Mouse (Mus musculus): ENCODE results near the gene Unc93b1. TPM values are rescaled to one million over a fixed set of nuclear protein-coding genes. Genes with fewer than 3 reads are reported as not detected.

Unc93b1 gene
- polyA plus RNA-seq, 1 experiment from 2014 or later, result 21.3 TPM

- H3K27me3 ChIP-seq (replicated peaks; ENCODE audit: control insufficient read depth, insufficient read depth, low read length), result no peaks in the 10 kb centered on the region
- no peak for ATAC-seq (ENCODE audit: low read depth)
- peaks cover 3% of the 10 kb centered on the region; the same call in 1 of the 2 replicates for H3K4me1 ChIP-seq (ENCODE audit: control insufficient read depth, insufficient read depth, low read length)
- no peaks in the 10 kb centered on the region for H3K9me3 ChIP-seq (ENCODE audit: control insufficient read depth, low read length)
- no peak overlapping the region for H3K4me3 ChIP-seq (ENCODE audit: low read depth, low read length)
- no peak for DNase-seq (ENCODE audit: low spot score)
- 93% methylated on average over 3 of the region's 3 CpGs for WGBS
- H3K36me3 ChIP-seq (ENCODE audit: control insufficient read depth, insufficient read depth, low read length), result no peaks in the 10 kb centered on the region
- H3K27ac ChIP-seq (replicated peaks; ENCODE audit: low read depth, low read length), result no peak overlapping the region
- H3K4me2 ChIP-seq (ENCODE audit: low read depth, low read length), result no peak overlapping the region
- no peak overlapping the region for H3K9ac ChIP-seq (ENCODE audit: low read depth, low read length)
Measured at GRCm38 (mm10) chr19:3991562-3991961, 56.6 kb downstream of the Unc93b1 start.

DNA sequence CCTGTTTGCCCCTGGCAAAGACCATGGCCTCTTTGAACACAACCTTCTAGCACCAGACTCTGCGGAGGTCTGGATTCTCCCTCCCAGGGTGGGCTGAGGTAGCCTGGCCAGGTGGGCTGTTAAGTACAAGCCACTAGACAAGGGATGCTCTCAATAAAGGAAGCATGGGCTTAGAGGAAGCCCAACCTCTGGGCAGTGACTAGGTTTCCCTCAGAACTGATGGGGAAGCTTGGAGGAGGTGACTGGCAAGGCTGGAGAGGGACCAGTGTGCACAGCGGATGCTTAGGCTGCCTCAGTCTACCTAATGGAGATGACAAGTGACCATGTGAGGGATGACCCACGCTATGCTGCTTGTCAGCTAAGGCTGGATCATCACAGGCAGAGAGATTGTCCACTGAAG lies 57.0 kb downstream of the Unc93b1 start:
- no peaks in the 10 kb centered on the region for H3K27me3 ChIP-seq (replicated peaks; ENCODE audit: control insufficient read depth, insufficient read depth, low read length)
- H3K4me3 ChIP-seq (ENCODE audit: low read depth, low read length), result no peak overlapping the region
- H3K4me1 ChIP-seq (ENCODE audit: control insufficient read depth, insufficient read depth, low read length), result no peaks in the 10 kb centered on the region; the same call in 1 of the 2 replicates
- H3K4me2 ChIP-seq (ENCODE audit: low read depth, low read length), result no peak overlapping the region
- H3K36me3 ChIP-seq (ENCODE audit: control insufficient read depth, insufficient read depth, low read length), result no peaks in the 10 kb centered on the region
- 86% methylated on average over 3 of the region's 3 CpGs for WGBS
- H3K9ac ChIP-seq (ENCODE audit: low read depth, low read length), result no peak overlapping the region
- H3K9me3 ChIP-seq (ENCODE audit: control insufficient read depth, low read length), result no peaks in the 10 kb centered on the region
- no peak overlapping the region for H3K27ac ChIP-seq (replicated peaks; ENCODE audit: low read depth, low read length)
- DNase-seq (ENCODE audit: low spot score), result no peak
- ATAC-seq (ENCODE audit: low read depth), result no peak

- Histone ChIP-seq H3K9me3 (ENCODE audit: control insufficient read depth, low read length) (no peaks in the 10 kb centered on the region), H3K4me3 (ENCODE audit: low read depth, low read length) (no peak within 1 kb of the TSS), H3K4me1 (ENCODE audit: control insufficient read depth, insufficient read depth, low read length) (no peaks in the 10 kb centered on the region), H3K27me3 (replicated peaks; ENCODE audit: control insufficient read depth, insufficient read depth, low read length) (no peaks in the 10 kb centered on the region), H3K9ac (ENCODE audit: low read depth, low read length) (no peak within 1 kb of the TSS), H3K36me3 (ENCODE audit: control insufficient read depth, insufficient read depth, low read length) (no peaks in the 10 kb centered on the region), H3K4me2 (ENCODE audit: low read depth, low read length) (no peak within 1 kb of the TSS), H3K27ac (replicated peaks; ENCODE audit: low read depth, low read length) (no peak within 1 kb of the TSS)
- no peak for DNase-seq (ENCODE audit: low spot score)
- WGBS, result 44% methylated on average over 5 of the region's 5 CpGs
- ATAC-seq (ENCODE audit: low read depth), result no peak
Measured at GRCm38 (mm10) chr19:3992416-3992815, 57.4 kb downstream of the Unc93b1 start, which contains the start of gene Tbx10. Tbx10 (plus strand) TSS chr19:3992752.

DNA sequence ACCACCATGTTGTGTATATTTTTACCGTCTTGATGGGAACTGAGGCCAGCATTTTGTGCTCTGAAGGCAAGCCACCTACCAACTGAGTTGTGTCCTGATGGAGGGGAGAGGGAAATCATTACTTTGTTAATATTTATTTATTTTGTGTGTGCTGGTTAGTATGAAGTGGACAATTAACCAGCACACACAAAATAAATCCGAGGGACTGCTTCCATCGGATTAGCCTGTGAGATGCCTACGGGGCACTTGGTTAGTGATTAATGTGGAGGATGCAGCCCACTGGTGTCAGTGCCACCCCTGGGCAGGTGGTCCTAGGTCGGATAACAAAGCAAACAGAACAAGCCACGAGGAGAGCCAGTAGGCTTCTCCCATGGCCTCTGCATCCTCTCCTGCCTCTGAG lies 59.9 kb downstream of the Unc93b1 start:
- no peak overlapping the region for H3K9ac ChIP-seq (ENCODE audit: low read depth, low read length)
- DNase-seq (ENCODE audit: low spot score) (no peak), ATAC-seq (ENCODE audit: low read depth) (no peak)
- H3K4me2 ChIP-seq (ENCODE audit: low read depth, low read length), result no peak overlapping the region
- no peaks in the 10 kb centered on the region for H3K4me1 ChIP-seq (ENCODE audit: control insufficient read depth, insufficient read depth, low read length)
- H3K36me3 ChIP-seq (ENCODE audit: control insufficient read depth, insufficient read depth, low read length), result no peaks in the 10 kb centered on the region
- H3K9me3 ChIP-seq (ENCODE audit: control insufficient read depth, low read length), result no peaks in the 10 kb centered on the region
- H3K27me3 ChIP-seq (replicated peaks; ENCODE audit: control insufficient read depth, insufficient read depth, low read length), result no peaks in the 10 kb centered on the region
- no peak overlapping the region for H3K27ac ChIP-seq (replicated peaks; ENCODE audit: low read depth, low read length)
- WGBS, result 67% methylated on average over 6 of the region's 6 CpGs
- H3K4me3 ChIP-seq (ENCODE audit: low read depth, low read length), result no peak overlapping the region

DNA sequence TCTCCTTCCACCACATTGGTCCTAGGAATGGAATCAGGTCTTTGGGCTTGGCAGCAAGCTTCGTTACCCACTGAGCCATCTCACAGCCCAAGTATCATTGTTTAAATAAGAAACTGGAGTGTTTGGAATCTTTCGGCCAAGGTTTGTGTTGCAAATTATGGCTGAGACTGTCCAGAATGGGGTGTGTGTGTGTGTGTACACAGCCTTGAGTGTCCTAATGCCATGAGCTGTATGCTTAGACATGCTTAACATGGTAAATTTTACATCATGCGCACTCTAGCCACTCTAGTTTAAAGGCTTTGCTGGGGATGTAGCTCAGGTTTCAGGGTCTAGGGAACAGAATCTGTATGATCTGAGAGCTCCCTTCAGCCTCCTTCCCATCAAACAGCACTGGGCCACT lies 60.5 kb downstream of the Unc93b1 start:
- Histone ChIP-seq H3K4me2 (ENCODE audit: low read depth, low read length) (no peak overlapping the region), H3K27ac (replicated peaks; ENCODE audit: low read depth, low read length) (no peak overlapping the region), H3K27me3 (replicated peaks; ENCODE audit: control insufficient read depth, insufficient read depth, low read length) (no peaks in the 10 kb centered on the region), H3K9me3 (ENCODE audit: control insufficient read depth, low read length) (no peaks in the 10 kb centered on the region), H3K36me3 (ENCODE audit: control insufficient read depth, insufficient read depth, low read length) (no peaks in the 10 kb centered on the region), H3K9ac (ENCODE audit: low read depth, low read length) (no peak overlapping the region), H3K4me1 (ENCODE audit: control insufficient read depth, insufficient read depth, low read length) (no peaks in the 10 kb centered on the region), H3K4me3 (ENCODE audit: low read depth, low read length) (no peak overlapping the region)
- ATAC-seq (ENCODE audit: low read depth), result no peak
- no peak for DNase-seq (ENCODE audit: low spot score)
- 80% methylated on average over 3 of the region's 3 CpGs for WGBS

- Histone ChIP-seq H3K9ac (ENCODE audit: low read depth, low read length) (no peak overlapping the region), H3K4me3 (ENCODE audit: low read depth, low read length) (no peak overlapping the region), H3K4me2 (ENCODE audit: low read depth, low read length) (no peak overlapping the region), H3K9me3 (ENCODE audit: control insufficient read depth, low read length) (no peaks in the 10 kb centered on the region), H3K4me1 (ENCODE audit: control insufficient read depth, insufficient read depth, low read length) (peaks cover 4% of the 10 kb centered on the region; the same call in 1 of the 2 replicates), H3K36me3 (ENCODE audit: control insufficient read depth, insufficient read depth, low read length) (no peaks in the 10 kb centered on the region), H3K27ac (replicated peaks; ENCODE audit: low read depth, low read length) (no peak overlapping the region), H3K27me3 (replicated peaks; ENCODE audit: control insufficient read depth, insufficient read depth, low read length) (no peaks in the 10 kb centered on the region)
- DNase-seq (ENCODE audit: low spot score) (no peak), ATAC-seq (ENCODE audit: low read depth) (no peak)
- WGBS, result 46% methylated on average over 7 of the region's 7 CpGs
Measured at GRCm38 (mm10) chr19:3996106-3996505, 61.1 kb downstream of the Unc93b1 start.

GRCm38 (mm10) chr19:3996747-3997146 lies 61.8 kb downstream of the Unc93b1 start:
- Histone ChIP-seq H3K27ac (replicated peaks; ENCODE audit: low read depth, low read length) (no peak overlapping the region), H3K9ac (ENCODE audit: low read depth, low read length) (no peak overlapping the region), H3K36me3 (ENCODE audit: control insufficient read depth, insufficient read depth, low read length) (no peaks in the 10 kb centered on the region), H3K4me2 (ENCODE audit: low read depth, low read length) (no peak overlapping the region), H3K4me3 (ENCODE audit: low read depth, low read length) (no peak overlapping the region), H3K4me1 (ENCODE audit: control insufficient read depth, insufficient read depth, low read length) (peaks cover 7% of the 10 kb centered on the region; the same call in 1 of the 2 replicates), H3K9me3 (ENCODE audit: control insufficient read depth, low read length) (no peaks in the 10 kb centered on the region), H3K27me3 (replicated peaks; ENCODE audit: control insufficient read depth, insufficient read depth, low read length) (no peaks in the 10 kb centered on the region)
- ATAC-seq (ENCODE audit: low read depth), result no peak
- whole genome bisulfite sequencing, result 76% methylated on average over 7 of the region's 8 CpGs
- no peak for DNase-seq (ENCODE audit: low spot score)

DNA sequence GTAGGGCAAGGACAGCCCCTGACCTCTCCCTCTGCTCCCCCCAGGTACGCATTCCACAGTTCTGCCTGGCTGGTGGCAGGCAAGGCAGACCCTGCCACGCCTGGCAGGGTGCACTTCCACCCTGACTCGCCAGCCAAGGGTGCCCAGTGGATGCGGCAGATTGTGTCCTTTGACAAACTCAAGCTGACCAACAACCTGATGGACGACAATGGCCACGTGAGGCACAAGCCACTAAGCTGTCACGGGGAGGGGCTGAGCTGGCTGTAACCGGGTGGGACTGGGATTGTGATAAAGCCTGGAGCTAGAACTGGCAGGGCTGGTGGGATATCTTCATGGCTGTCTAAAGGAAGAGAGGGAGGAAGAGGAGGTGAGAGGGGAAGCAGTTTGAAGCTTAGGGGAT lies 62.2 kb downstream of the Unc93b1 start:
- no peak for ATAC-seq (ENCODE audit: low read depth)
- WGBS, result 67% methylated on average over 8 of the region's 8 CpGs
- H3K9me3 ChIP-seq (ENCODE audit: control insufficient read depth, low read length), result no peaks in the 10 kb centered on the region

DNA sequence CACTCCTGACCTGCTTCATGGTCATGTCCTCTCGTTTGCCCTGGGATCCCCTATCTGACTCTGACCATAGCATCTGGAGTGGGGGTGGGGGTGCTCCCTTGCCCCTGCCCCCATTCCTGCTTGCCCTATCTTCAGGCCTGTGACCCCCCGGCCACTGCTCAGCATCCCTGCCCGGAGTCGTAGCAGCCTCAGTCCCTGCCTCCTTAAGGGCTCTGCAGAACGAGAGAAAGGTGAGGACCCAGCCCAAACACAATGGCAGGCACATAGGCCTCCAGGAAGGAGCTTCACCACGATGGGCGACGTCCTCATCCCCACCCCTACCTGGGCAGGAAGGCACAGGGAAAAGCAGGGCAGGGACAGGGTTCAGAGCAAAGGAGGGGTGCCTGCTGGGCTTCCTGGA lies 63.3 kb downstream of the Unc93b1 start:
- no peaks in the 10 kb centered on the region for H3K9me3 ChIP-seq (ENCODE audit: control insufficient read depth, low read length)
- no peak overlapping the region for H3K27ac ChIP-seq (replicated peaks; ENCODE audit: low read depth, low read length)
- no peak overlapping the region for H3K4me3 ChIP-seq (ENCODE audit: low read depth, low read length)
- no peak overlapping the region for H3K9ac ChIP-seq (ENCODE audit: low read depth, low read length)
- H3K27me3 ChIP-seq (replicated peaks; ENCODE audit: control insufficient read depth, insufficient read depth, low read length), result no peaks in the 10 kb centered on the region
- 68% methylated on average over 8 of the region's 8 CpGs for WGBS
- ATAC-seq (ENCODE audit: low read depth) (no peak), DNase-seq (ENCODE audit: low spot score) (no peak)
- H3K4me2 ChIP-seq (ENCODE audit: low read depth, low read length), result no peak overlapping the region
- no peaks in the 10 kb centered on the region for H3K36me3 ChIP-seq (ENCODE audit: control insufficient read depth, insufficient read depth, low read length)
- H3K4me1 ChIP-seq (ENCODE audit: control insufficient read depth, insufficient read depth, low read length), result peaks cover 7% of the 10 kb centered on the region; the same call in 1 of the 2 replicates

More for the DNA sequence above, 62.2 kb downstream of the Unc93b1 start:
- H3K36me3 ChIP-seq (ENCODE audit: control insufficient read depth, insufficient read depth, low read length), result no peaks in the 10 kb centered on the region
- no peak overlapping the region for H3K27ac ChIP-seq (replicated peaks; ENCODE audit: low read depth, low read length)
- DNase-seq (ENCODE audit: low spot score), result no peak
- no peak overlapping the region for H3K4me2 ChIP-seq (ENCODE audit: low read depth, low read length)
- peaks cover 7% of the 10 kb centered on the region; the same call in 1 of the 2 replicates for H3K4me1 ChIP-seq (ENCODE audit: control insufficient read depth, insufficient read depth, low read length)
- no peaks in the 10 kb centered on the region for H3K27me3 ChIP-seq (replicated peaks; ENCODE audit: control insufficient read depth, insufficient read depth, low read length)
- H3K4me3 ChIP-seq (ENCODE audit: low read depth, low read length), result no peak overlapping the region
- no peak overlapping the region for H3K9ac ChIP-seq (ENCODE audit: low read depth, low read length)
